Mouse (Mus musculus) erythroblast, embryonic 14.5 days (primary cell): ENCODE measurements around the gene Pccb.

Source experiments
- GATA1 ChIP-seq: IDR thresholded peaks from 2 replicates; pipeline ENCODE4 v1.6.1; 2012; ENCODE audit warnings: low read length, inconsistent platforms, mixed read lengths
- TAL1 ChIP-seq: IDR thresholded peaks from 3 replicates; pipeline ENCODE4 v1.6.1; 2012; ENCODE audit warnings: low read length, inconsistent platforms, mixed read lengths

DNA sequence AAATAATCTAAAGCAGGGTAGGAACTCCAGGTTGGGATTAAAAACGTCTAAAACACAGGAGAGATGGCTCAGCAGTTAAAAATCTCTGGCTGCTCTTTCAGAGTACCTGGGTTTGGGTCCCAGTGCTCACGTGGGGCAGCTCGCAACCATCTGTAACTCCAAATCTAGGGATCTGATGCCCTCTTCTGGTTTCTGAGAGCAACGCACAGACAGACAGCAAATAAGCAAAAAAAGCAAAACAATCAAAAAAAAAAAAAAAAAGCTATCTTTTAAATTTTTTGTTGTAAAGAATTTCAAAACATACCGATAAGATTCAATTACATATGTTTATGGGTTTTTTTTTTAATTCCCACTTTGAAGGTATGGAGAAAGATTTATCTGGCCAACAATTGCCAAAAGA lies 31.4 kb downstream of the Pccb start:
- TF ChIP-seq GATA1 (no peak), TAL1 (no peak)
